Mouse (Mus musculus): Measurements from ENCODE around the gene Eno2.

GRCm38 (mm10) chr6:124746296-124746605, 23.2 kb downstream of the Eno2 start:
- TF ChIP-seq CTCF (conservative IDR thresholded peaks at IDR 0.05 in 1 of 2, IDR thresholded peaks at IDR 0.05 in 1 of 2; ENCODE audit: low read depth in 2 of 2, low read length in 2 of 2) (no peak), E2F4 (IDR thresholded peaks at IDR 0.05; ENCODE audit: insufficient replicate concordance, low read depth, low read length) (no peak), CHD2 (IDR thresholded peaks at IDR 0.05; ENCODE audit: low read length) (no peak), ETS1 (conservative IDR thresholded peaks at IDR 0.05; ENCODE audit: low read depth, low read length) (no peak), POLR2AphosphoS2 (IDR thresholded peaks at IDR 0.05; ENCODE audit: low read depth, low read length) (no peak)
